Mouse (Mus musculus) heart, postnatal 36 days (tissue): Measurements from ENCODE around the gene Plce1. TPM values are rescaled to one million over a fixed set of nuclear protein-coding genes. Genes with fewer than 3 reads are reported as not detected.

Experiments used
- DNase-seq, 2 experiments: peaks; one replicate each; pipeline ENCODE4 v3.0.0; 2021 to 2022
- intact Hi-C: fragments of 180-260 bp; cut with DNase I; formaldehyde crosslinking; loops from one replicate; pipeline ENCODE4 v1.15.1; 2025
- total RNA-seq, 2 experiments: library from RNA; stranded (reverse); gene quantifications; 2 replicates each; pipeline ENCODE4 v1.2.3; 2021

The Plce1 gene
- total RNA-seq, 2 experiments from 2014 or later = 21.7 to 23.2 TPM

DNA sequence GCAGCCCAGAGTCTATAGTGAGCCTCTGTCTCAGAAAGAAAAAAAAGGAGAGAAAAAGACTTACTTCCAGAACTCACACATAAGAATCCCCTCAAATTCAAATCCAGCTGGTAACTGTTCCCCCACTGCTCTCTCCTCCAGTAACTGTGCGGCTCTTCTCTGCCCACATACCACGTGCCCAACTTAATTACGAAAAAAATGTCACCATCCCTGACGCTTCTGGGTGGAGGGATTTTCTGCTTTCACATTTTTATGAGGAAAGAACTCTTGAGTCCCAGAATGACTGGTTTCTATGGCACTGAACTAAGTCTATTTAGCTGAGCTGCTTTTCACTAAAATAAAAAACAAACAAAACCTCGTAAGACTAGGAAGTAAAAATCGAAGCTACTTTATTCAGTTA lies 306.8 kb downstream of the Plce1 start:
- intact Hi-C loops = no loop called here

GRCm38 (mm10) chr19:38793563-38794045 lies 312.7 kb downstream of the Plce1 start:
- DNase-seq = no peak
- intact Hi-C loops = no loop called here

More for the DNA sequence above, 306.8 kb downstream of the Plce1 start:
- DNase-seq = no peak

- intact Hi-C loops = no loop called here
- no peak for DNase-seq
Observed at GRCm38 (mm10) chr19:38796546-38796945, 315.6 kb downstream of the Plce1 start.

DNA sequence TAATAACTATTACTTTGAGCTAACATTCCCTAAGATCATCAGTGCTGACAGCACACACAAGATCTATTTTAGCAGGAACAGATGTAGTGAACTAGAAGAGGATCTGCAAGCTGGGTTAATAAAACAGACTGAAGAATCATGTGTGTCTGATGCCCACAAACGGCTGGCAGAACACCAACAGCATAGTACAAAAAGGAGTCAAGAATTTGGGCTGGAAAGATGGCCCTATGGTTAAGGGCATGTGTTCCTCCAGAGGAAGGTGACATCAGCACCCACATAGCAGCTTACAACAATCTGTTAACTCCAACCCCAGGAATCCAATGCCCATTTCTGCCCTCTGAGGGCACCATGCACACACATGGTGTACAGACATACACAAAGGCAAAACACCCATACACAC lies 317.4 kb downstream of the Plce1 start:
- intact Hi-C loops = no loop called here
- DNase-seq = no peak

- intact Hi-C loops = no loop called here
- DNase-seq = peak in 1 of 2 experiments; percentile 9
Observed at GRCm38 (mm10) chr19:38798801-38799200, 317.9 kb downstream of the Plce1 start.

DNA sequence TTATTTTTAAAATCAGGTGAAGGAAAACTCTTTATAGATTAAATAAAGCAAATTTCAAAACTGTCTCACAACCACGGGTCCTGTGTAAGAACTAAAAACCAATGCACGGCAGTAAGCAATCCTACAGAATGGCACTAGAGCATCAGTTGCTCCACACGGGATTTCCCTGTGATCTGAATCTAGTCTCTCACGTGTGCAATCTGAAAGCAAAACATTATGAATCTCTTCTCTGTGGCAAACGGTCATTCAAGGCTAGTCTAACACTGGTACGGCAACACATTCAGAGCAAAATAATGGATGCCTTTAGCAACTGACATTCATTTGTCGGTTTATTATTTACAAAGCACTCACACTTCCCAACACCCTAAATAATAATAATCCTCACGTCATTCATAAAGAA lies 337.3 kb downstream of the Plce1 start:
- no peak for DNase-seq
- intact Hi-C loops = loop anchor here (5.0 kb wide), 1 partner anchor 396 kb away; no protein-coding TSS in a partner anchor

DNA sequence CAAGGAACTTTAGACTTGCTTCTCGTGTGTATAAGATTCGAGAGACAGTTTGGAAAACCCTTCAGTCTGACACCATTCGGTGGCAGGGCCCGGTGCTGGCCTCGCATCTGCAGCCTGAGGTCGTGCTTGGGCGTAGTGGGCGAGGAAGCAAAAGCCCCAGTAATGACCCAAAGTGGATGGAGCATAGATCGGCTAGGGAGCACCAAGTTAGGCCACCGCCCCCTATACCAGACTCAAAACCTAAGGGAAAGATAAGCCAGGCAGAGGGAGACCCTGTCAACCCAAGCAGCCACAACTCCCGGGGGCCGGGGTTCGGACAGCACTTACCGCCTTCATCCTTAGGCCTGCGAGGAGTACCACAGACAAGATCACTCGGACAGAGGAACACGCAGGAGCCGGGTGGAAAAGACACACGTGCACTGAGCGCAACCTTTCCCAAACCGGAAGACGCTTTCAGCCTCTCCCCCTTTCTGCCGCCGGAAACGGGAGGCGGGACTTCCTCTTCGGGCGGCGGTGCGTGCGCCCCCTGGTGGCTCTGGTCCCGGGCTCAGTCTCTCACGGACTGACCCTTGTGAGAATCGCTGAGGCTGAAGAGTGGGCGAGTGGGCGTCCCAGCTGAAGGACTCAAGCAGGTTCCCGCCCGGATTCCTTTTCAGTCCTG lies 338.0 kb downstream of the Plce1 start, which contains the start of gene Noc3l:
Noc3l (minus strand) TSS at position 472 of the 661 bp plus-strand sequence.
- intact Hi-C loops = loop anchor here (5.0 kb wide), 1 partner anchor 397 kb away; no protein-coding TSS in a partner anchor
- peak; percentile 97 to 98 for DNase-seq

- intact Hi-C loops = loop anchor here (5.0 kb wide), 1 partner anchor 397 kb away; no protein-coding TSS in a partner anchor
- DNase-seq = no peak
Observed at GRCm38 (mm10) chr19:38819427-38819802, 338.5 kb downstream of the Plce1 start.

- intact Hi-C loops = loop anchor here (1.0 kb wide), 1 partner anchor 16 kb away; the partner anchor contains the start of gene Tbc1d12
- no peak for DNase-seq
Observed at GRCm38 (mm10) chr19:38820186-38820804, 339.4 kb downstream of the Plce1 start.

- no peak for DNase-seq
- intact Hi-C loops = no loop called here
Observed at GRCm38 (mm10) chr19:38833224-38833623, 352.3 kb downstream of the Plce1 start.

Other genes starting within 250 kb of the Plce1 start
- gene Lgi1, start 216.6 kb upstream of the Plce1 start, total RNA-seq = 1 to 10 TPM; 2.9 to 7.3 TPM
- 1 to 10 TPM; 1.6 to 2.2 TPM for gene Slc35g1, start 85.1 kb upstream of the Plce1 start, total RNA-seq